Mouse (Mus musculus) C2C12 (cell line): Measurements from ENCODE around the gene Ggta1.

ENCODE experiments used
- CEBPB ChIP-seq: IDR thresholded peaks from one replicate; pipeline ENCODE4 v1.6.1; 2011; ENCODE audit warnings: low read depth, mild to moderate bottlenecking, control low read depth, moderate library complexity
- CTCF ChIP-seq: IDR thresholded peaks from one replicate; pipeline ENCODE4 v1.5.1; 2011; ENCODE audit not compliant: control insufficient read depth, insufficient read depth, insufficient read length
- FOSL1 ChIP-seq: IDR thresholded peaks from one replicate; pipeline ENCODE4 v1.8.0; 2011; ENCODE audit warnings: mild to moderate bottlenecking, low read length; ENCODE audit not compliant: poor library complexity, insufficient read depth, severe bottlenecking
- MYOD1 ChIP-seq: IDR thresholded peaks from one replicate; pipeline ENCODE4 v1.6.1; 2011; ENCODE audit warnings: low read depth; ENCODE audit not compliant: control insufficient read depth, insufficient read length
- USF1 ChIP-seq: IDR thresholded peaks from one replicate; pipeline ENCODE4 v1.6.1; 2011; ENCODE audit warnings: low read depth, mild to moderate bottlenecking, control low read depth, moderate library complexity

DNA sequence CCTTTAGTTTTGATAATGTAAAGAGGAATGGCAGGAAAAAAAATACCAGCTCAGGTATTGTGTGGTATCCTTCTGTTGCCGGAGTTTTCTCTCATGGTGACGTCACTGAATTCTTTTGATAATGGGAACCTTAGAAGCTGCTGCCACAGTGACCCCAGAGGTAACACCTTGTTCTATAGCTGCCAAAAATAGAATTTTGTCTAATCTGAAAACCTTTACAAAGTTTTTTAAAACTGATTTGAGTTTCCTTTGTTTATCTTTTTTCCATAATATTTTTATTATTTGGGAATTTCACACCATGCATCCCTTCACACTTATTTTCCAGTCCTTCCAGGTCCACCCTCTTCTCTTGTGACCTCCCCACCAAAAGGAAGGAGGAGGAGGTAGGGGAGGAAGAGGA lies 95.4 kb downstream of the Ggta1 start, which contains the start of gene 4930568D16Rik:
- TF ChIP-seq CTCF: no peak
- no peak for TF ChIP-seq USF1
- TF ChIP-seq MYOD1: no peak
- no peak for TF ChIP-seq FOSL1
- TF ChIP-seq CEBPB: no peak
